Mouse (Mus musculus) liver, embryonic 14.5 days (tissue): ENCODE measurements around the gene Gm45785.

Source experiments
- CTCF ChIP-seq: IDR thresholded peaks from 2 replicates; pipeline ENCODE4 v1.5.1; 2016; ENCODE audit warnings: antibody characterized with exemption, low read depth, control low read depth
- EP300 ChIP-seq: IDR thresholded peaks from 2 replicates; pipeline ENCODE4 v1.6.1; 2016; ENCODE audit warnings: antibody characterized with exemption, low read depth

DNA sequence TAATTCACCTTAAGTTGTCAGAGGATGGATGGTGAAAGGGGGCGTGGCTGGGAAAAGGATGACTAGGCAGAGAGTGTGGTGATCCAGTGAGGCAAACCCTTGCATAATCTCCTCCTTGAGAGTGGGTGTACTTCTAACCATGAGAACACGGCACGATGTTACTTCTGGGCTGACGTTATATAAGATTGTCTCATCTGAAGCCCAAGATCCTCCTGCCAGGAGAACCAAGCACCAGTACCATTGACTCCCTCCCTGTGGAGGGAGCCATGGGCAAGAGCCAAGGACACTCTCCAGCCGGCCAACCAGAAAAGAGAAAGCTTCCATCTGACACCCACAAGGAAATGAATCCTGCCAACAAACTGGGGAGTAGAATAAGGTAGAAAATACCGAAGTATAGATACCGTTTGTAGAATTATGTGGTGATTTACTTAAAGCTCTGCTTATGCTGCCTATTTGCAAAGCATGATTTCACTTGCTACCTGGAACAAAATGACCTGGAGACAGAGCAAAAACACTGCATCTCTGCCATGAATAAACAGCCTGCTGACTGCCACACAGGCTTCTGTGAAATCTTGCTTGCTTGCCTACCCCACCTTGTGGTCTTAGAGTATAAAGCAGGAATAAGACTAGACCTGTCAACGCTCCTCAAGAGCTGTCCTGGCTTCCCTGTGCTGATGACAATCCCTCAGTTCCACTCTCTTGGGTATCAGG, 27.8 kb downstream of the Gm45785 start:
- peak; percentile 40 for TF ChIP-seq CTCF
- TF ChIP-seq EP300, result no peak
